Mouse (Mus musculus) hindbrain, embryonic 16.5 days (tissue): ENCODE measurements around the gene Olfr827. TPM values are rescaled to one million over a fixed set of nuclear protein-coding genes. Genes with fewer than 3 reads are reported as not detected.

Experiments
- ATAC-seq: fragments of 200-750 bp; cut with Nextera tagmentation; 2 replicates; pipeline ENCODE4 v1.8.0; 2017; ENCODE audit warnings: moderate TSS enrichment, moderate library complexity
- H3K27ac ChIP-seq: fragments of 300-500 bp; sonication (generic); 2 replicates; pipeline ENCODE4 v1.5.1; 2014; ENCODE audit warnings: low read depth, mild to moderate bottlenecking, control low read depth, low read length, moderate library complexity
- H3K27me3 ChIP-seq: fragments of 300-500 bp; sonication (generic); replicated peaks from 2 replicates; pipeline ENCODE4 v1.6.1; 2014; ENCODE audit warnings: low read length; ENCODE audit not compliant: control insufficient read depth, insufficient read depth
- H3K36me3 ChIP-seq: fragments of 300-500 bp; sonication (generic); 2 replicates; pipeline ENCODE4 v1.6.1; 2014; ENCODE audit warnings: mild to moderate bottlenecking, low read length, moderate library complexity, mixed read lengths; ENCODE audit not compliant: control insufficient read depth, insufficient read depth
- H3K4me1 ChIP-seq: fragments of 300-500 bp; sonication (generic); 2 replicates; pipeline ENCODE4 v1.6.1; 2014; ENCODE audit warnings: low read depth, low read length; ENCODE audit not compliant: control insufficient read depth, insufficient read depth
- H3K4me2 ChIP-seq: fragments of 300-500 bp; sonication (generic); 2 replicates; pipeline ENCODE4 v1.6.1; 2014; ENCODE audit warnings: mild to moderate bottlenecking, low read length, control low read depth, moderate library complexity
- H3K4me3 ChIP-seq: fragments of 300-500 bp; sonication (generic); 2 replicates; pipeline ENCODE4 v1.5.1; 2014; ENCODE audit warnings: mild to moderate bottlenecking, low read length, control low read depth, moderate library complexity
- H3K9ac ChIP-seq: fragments of 300-500 bp; sonication (generic); 2 replicates; pipeline ENCODE4 v1.6.1; 2014; ENCODE audit warnings: low read depth, mild to moderate bottlenecking, control low read depth, low read length, moderate library complexity
- H3K9me3 ChIP-seq: fragments of 300-500 bp; sonication (generic); 2 replicates; pipeline ENCODE4 v1.6.1; 2014; ENCODE audit warnings: mild to moderate bottlenecking, low read length, moderate library complexity; ENCODE audit not compliant: control insufficient read depth
- WGBS: fragments of 180-500 bp; shearing (Covaris S2); extraction: QIAGEN DNeasy Blood & Tissue Kit; methylation state at CpG from one replicate; pipeline ENCODE4 v1.1.7; 2014; 5-methylcytosine and 5-hydroxymethylcytosine counted together
- polyA plus RNA-seq: library from polyadenylated mRNA; unstranded; fragments of >200 nt; fragmentation: Nextera tagmentation; extraction: Ambion mirVana; gene quantifications from 2 replicates; pipeline ENCODE4 v1.2.1, GENCODE M21; 2015

Olfr827 gene
- polyA plus RNA-seq, 1 experiment from 2014 or later = not detected

GRCm38 (mm10) chr10:130225034-130225433 is 10.8 kb upstream of the Olfr827 start:
- H3K9me3 ChIP-seq = no peaks in the 10 kb centered on the region
- H3K4me2 ChIP-seq = no peak overlapping the region
- no peak overlapping the region for H3K27ac ChIP-seq
- H3K4me1 ChIP-seq = no peaks in the 10 kb centered on the region
- H3K27me3 ChIP-seq = no peaks in the 10 kb centered on the region
- WGBS = 76% methylated on average over 3 of the region's 3 CpGs
- H3K4me3 ChIP-seq = no peak overlapping the region
- H3K36me3 ChIP-seq = no peaks in the 10 kb centered on the region
- no peak overlapping the region for H3K9ac ChIP-seq
- ATAC-seq = no peak

GRCm38 (mm10) chr10:130184086-130184485 is 30.1 kb downstream of the Olfr827 start, which contains the start of gene Olfr826:
TSS of gene Olfr826 (minus strand) at chr10:130184186.
- Histone ChIP-seq H3K27me3 (no peaks in the 10 kb centered on the region), H3K9ac (no peak within 1 kb of the TSS), H3K36me3 (no peaks in the 10 kb centered on the region), H3K27ac (no peak within 1 kb of the TSS), H3K9me3 (no peaks in the 10 kb centered on the region), H3K4me3 (no peak within 1 kb of the TSS), H3K4me2 (no peak within 1 kb of the TSS), H3K4me1 (no peaks in the 10 kb centered on the region)
- WGBS = 89% methylated on average over 1 of the region's 1 CpGs
- ATAC-seq = no peak

GRCm38 (mm10) chr10:130166666-130167065 is 47.5 kb downstream of the Olfr827 start, which contains the start of gene Olfr825:
TSS of gene Olfr825 (minus strand) at chr10:130166766.
- no peaks in the 10 kb centered on the region for H3K36me3 ChIP-seq
- H3K27me3 ChIP-seq = no peaks in the 10 kb centered on the region
- H3K4me1 ChIP-seq = no peaks in the 10 kb centered on the region
- H3K27ac ChIP-seq = no peak within 1 kb of the TSS
- ATAC-seq = no peak
- H3K4me2 ChIP-seq = no peak within 1 kb of the TSS
- no peak within 1 kb of the TSS for H3K9ac ChIP-seq
- no peaks in the 10 kb centered on the region for H3K9me3 ChIP-seq
- H3K4me3 ChIP-seq = no peak within 1 kb of the TSS

DNA sequence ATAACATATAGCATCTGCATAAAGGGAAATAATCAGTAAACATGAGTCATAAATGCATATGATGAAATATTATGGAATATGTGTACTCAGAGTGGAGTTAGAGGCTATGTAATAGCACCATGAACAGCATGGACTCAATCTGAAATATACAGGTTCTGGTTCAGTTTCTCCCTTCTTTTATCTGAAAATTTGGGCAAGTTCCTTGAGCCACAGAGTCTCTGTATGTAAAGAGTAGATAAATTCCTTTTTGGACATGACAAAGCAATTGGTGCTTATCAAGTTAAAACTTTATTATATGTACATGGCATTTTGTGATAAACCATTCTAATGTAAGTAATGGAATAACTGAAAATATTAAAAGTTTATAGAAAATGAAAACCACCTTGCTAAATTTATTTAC is 49.0 kb downstream of the Olfr827 start:
- Histone ChIP-seq H3K9me3 (no peaks in the 10 kb centered on the region), H3K36me3 (no peaks in the 10 kb centered on the region), H3K4me3 (no peak overlapping the region), H3K27ac (no peak overlapping the region), H3K9ac (no peak overlapping the region), H3K4me2 (no peak overlapping the region), H3K4me1 (no peaks in the 10 kb centered on the region), H3K27me3 (no peaks in the 10 kb centered on the region)
- ATAC-seq = no peak

Other genes starting within 250 kb of the Olfr827 start
- not detected in 2 replicates for gene Olfr819, start 247.1 kb downstream of the Olfr827 start, polyA plus RNA-seq
- gene Olfr247, start 238.3 kb downstream of the Olfr827 start, polyA plus RNA-seq = not detected in 2 replicates
- not detected in 2 replicates for gene Gm10310, start 229.3 kb downstream of the Olfr827 start, polyA plus RNA-seq
- gene Olfr820, start 201.8 kb downstream of the Olfr827 start, polyA plus RNA-seq = not detected in 2 replicates
- gene Olfr821, start 184.1 kb downstream of the Olfr827 start, polyA plus RNA-seq = not detected in 2 replicates
- gene Olfr822, start 143.2 kb downstream of the Olfr827 start, polyA plus RNA-seq = not detected in 2 replicates
- not detected in 2 replicates for gene Olfr823, start 99.0 kb downstream of the Olfr827 start, polyA plus RNA-seq
- not detected in 2 replicates for gene Olfr824, start 84.4 kb downstream of the Olfr827 start, polyA plus RNA-seq
- not detected in 2 replicates for gene Olfr825, start 47.6 kb downstream of the Olfr827 start, polyA plus RNA-seq
- gene Olfr826, start 30.2 kb downstream of the Olfr827 start, polyA plus RNA-seq = not detected in 2 replicates
- gene Neurod4, start 65.8 kb upstream of the Olfr827 start, polyA plus RNA-seq = 1.5 and 1.6 TPM in 2 replicates
- gene Tespa1, start 108.5 kb upstream of the Olfr827 start, polyA plus RNA-seq = 0.09 TPM in 1 of 2 replicates, not detected in the other
- 0.01 and 0.03 TPM in 2 replicates for gene Vmn2r84, start 179.9 kb upstream of the Olfr827 start, polyA plus RNA-seq
- gene Vmn2r85, start 215.3 kb upstream of the Olfr827 start, polyA plus RNA-seq = 0.03 and 0.04 TPM in 2 replicates
- gene Vmn2r86, start 241.6 kb upstream of the Olfr827 start, polyA plus RNA-seq = 0.02 and 0.05 TPM in 2 replicates